Mouse (Mus musculus) ES-E14 (cell line): Measurements from ENCODE around the gene Poll.

ENCODE experiments used
- CHD2 ChIP-seq: IDR thresholded peaks from 2 replicates; pipeline ENCODE4 v1.6.1; 2014; ENCODE audit warnings: mild to moderate bottlenecking, low read depth, low read length, inconsistent platforms
- ZNF384 ChIP-seq: IDR thresholded peaks from 2 replicates; pipeline ENCODE4 v1.6.1; 2012; ENCODE audit warnings: low read depth, low read length, inconsistent platforms

GRCm38 (mm10) chr19:45594079-45594478, 33.7 kb upstream of the Poll start:
- no peak for TF ChIP-seq ZNF384
- no peak for TF ChIP-seq CHD2
